Mouse (Mus musculus) adipose tissue, adult 10 weeks (tissue): ENCODE data around the gene Glyr1. TPM values are rescaled to one million over a fixed set of nuclear protein-coding genes. Genes with fewer than 3 reads are reported as not detected.

Source experiments
- polyA plus RNA-seq: library from polyadenylated mRNA; stranded (reverse); fragments of 350-450 nt; fragmentation: Illumina TruSeq; extraction: RNeasy Lipid Tissue Mini Kit (QIAGEN cat#74804); gene quantifications from one replicate; pipeline ENCODE4 v1.2.3, GENCODE M21; 2014; ENCODE audit warnings: low read depth, low replicate concordance

The Glyr1 gene
- 84.3 TPM for polyA plus RNA-seq

DNA sequence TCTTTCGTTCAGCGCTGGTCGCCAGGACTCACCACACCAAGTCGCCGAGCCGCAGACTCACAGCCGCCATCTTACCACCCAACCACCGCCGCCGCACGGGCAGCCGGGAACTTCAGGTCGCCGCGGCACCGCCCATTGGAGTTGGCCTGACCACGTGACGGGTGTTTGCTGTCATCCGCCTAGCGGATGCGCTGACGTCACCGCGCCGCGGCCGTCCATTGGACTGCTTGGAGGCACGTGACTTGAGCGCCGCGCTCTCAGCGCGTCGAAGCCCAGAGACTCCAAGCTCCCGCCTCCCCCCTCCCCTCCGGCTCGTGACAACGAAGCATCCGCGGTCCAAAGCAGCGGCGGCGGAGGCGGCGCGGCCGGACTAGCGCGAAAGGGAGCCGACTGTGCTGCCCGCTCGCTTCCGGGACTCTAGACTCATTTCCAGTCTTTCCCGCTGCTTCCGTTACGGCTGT lies at the start of gene Glyr1, which contains the start of gene Ubn1:
Gene Glyr1 (minus strand): TSS at position 90 of the 461 bp plus-strand sequence.
Gene Ubn1 (plus strand): TSS at position 284 of the 461 bp plus-strand sequence.

DNA sequence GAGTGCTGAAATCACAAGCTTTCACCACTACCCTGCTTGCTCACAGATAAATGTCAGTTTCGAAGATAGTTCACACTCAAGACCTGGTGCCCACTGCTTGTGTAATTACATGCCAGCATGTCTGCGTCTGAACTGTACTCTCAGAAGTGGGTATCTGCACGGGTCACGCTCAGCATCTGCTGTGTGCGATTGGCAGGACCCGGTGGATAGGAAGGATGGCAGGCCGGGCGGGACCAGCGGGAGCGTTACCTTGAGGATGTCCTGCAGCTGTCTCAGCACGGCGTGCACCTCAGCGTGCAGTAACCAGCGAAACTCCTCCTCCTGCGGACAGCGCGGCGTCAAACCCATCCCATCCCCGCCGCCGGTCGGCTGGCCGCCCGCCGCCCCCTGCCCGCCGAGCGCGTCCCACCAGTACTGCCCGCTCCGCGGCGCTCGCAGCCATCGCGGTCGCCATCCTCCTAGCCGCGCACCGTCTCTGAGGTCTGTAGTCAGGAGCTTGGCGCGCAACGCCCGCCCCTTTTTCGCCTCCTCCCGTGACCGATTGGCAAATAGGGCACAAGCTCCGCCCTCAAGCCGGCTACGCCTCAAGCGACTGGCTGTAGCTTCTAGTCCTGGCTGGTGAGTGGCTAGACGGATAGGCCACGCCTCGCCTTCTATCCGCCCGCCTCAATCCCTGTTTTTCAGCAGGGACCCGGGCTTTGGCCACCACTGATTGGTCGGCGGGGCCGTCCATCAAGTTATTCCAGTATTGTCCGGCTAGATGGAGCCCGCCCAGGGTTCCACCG lies 36.4 kb downstream of the Glyr1 start, which contains the start of gene Rogdi:
Gene Rogdi (minus strand): TSS at position 500 of the 785 bp plus-strand sequence.

DNA sequence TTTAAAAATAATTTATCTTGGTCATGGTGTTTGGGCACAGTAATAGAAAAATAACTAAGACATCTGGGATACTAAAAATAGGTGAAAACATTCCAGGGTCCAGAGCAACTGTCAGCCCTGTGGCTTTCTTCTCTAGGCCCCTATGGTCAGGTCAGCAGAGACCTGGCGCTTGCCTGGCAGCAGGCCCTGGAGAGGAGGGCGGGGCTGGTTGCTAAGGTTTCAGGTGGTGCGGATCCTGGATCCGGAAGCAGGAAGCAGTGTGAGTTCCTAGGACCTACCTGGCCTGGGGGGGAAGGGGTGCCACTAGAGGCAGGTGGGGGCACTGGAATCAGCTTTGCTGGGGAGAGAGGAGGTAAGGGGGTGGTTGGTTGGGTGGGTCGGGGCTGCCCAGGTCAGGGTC lies 42.6 kb downstream of the Glyr1 start, which contains the start of gene Smim22:
Gene Smim22 (plus strand): TSS at position 222 of the 400 bp plus-strand sequence.

DNA sequence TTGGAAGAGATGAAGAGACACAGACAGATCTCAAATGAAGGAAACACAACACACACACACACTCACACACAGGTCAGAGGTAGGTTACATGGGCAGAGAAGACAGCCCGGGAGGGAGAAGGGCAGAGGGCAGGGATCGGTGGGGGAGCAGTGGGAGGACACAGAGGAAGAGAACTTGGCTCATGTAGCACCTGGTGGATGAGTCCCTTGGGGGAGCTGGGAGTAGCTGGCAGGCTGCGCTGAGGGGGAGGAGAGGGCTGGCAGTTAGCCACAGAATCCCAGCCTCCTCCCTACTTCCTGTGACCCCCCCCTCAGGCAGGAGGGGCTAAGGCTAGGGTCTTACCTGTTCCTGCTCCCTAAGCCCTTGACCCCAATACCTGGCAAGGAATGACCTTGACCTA lies 52.1 kb downstream of the Glyr1 start, which contains the start of gene Sept12:
Gene Sept12 (minus strand): TSS at position 300 of the 400 bp plus-strand sequence.

Other genes with a start within 250 kb of the Glyr1 start
- 1.3 TPM for gene 4930562C15Rik, start 214.4 kb downstream of the Glyr1 start, polyA plus RNA-seq
- gene Ubald1, start 169.5 kb downstream of the Glyr1 start, polyA plus RNA-seq: 62.1 TPM
- gene Mgrn1, start 163.6 kb downstream of the Glyr1 start, polyA plus RNA-seq: 80.9 TPM
- 55.2 TPM for gene Nudt16l1, start 111.1 kb downstream of the Glyr1 start, polyA plus RNA-seq
- gene Anks3, start 85.7 kb downstream of the Glyr1 start, polyA plus RNA-seq: 37.2 TPM
- 7.8 TPM for gene Sept12, start 52.0 kb downstream of the Glyr1 start, polyA plus RNA-seq
- gene Smim22, start 42.6 kb downstream of the Glyr1 start, polyA plus RNA-seq: 51.7 TPM
- 117 TPM for gene Rogdi, start 36.3 kb downstream of the Glyr1 start, polyA plus RNA-seq
- gene Ubn1, start 194 bp upstream of the Glyr1 start, polyA plus RNA-seq: 26.1 TPM
- 16.3 TPM for gene Ppl, start 82.6 kb upstream of the Glyr1 start, polyA plus RNA-seq
- 1.0 TPM for gene Sec14l5, start 97.2 kb upstream of the Glyr1 start, polyA plus RNA-seq
- 15.6 TPM for gene Nagpa, start 154.1 kb upstream of the Glyr1 start, polyA plus RNA-seq
- 6.6 TPM for gene AU021092, start 172.4 kb upstream of the Glyr1 start, polyA plus RNA-seq
- gene Alg1, start 183.8 kb upstream of the Glyr1 start, polyA plus RNA-seq: 37.3 TPM
- 32.3 TPM for gene Eef2kmt, start 206.1 kb upstream of the Glyr1 start, polyA plus RNA-seq